12 mouse cellular contexts compared by ENCODE assay signal in genomic region chr17:26918343-26918742, GRCm38 (mm10). TPM values are rescaled to one million over a fixed set of nuclear protein-coding genes. Genes with fewer than 3 reads are reported as not detected.
DNase-seq lines count a peak whose midpoint lies in the region; ATAC-seq and TF ChIP-seq lines count a peak whose summit lies in the region.
"Had no signal": no experiment of that assay in that cellular context is flagged by ENCODE, and none has a peak within 500 bp of the region (broad histone marks: within the 10 kb centered on the region; RNA-seq: fewer than 3 reads in every experiment).

No protein-coding gene starts in this region.

- peak overlapping the region; percentile 65 for H3K4me2 ChIP-seq in lung, embryonic 15.5 days
- H3K4me2 ChIP-seq in lung, postnatal 0 days (replicated peaks; ENCODE audit: low read depth, low read length), result no peak overlapping the region
- peak overlapping the region; percentile 70 for H3K4me2 ChIP-seq in embryonic facial prominence, embryonic 13.5 days
- peak overlapping the region; percentile 23; the same call in 1 of the 2 replicates for H3K4me2 ChIP-seq in hindbrain, embryonic 16.5 days (ENCODE audit: low read length)
- peak overlapping the region; percentile 77 for H3K4me2 ChIP-seq in myocyte (ENCODE audit: low read depth)

- TF ChIP-seq POLR2A in myocyte (IDR thresholded peaks at IDR 0.05; ENCODE audit: insufficient read length, low read depth), result no peak

- H3K9ac ChIP-seq in lung, embryonic 15.5 days, result peak overlapping the region; percentile 38
- H3K9ac ChIP-seq in lung, postnatal 0 days (replicated peaks; ENCODE audit: low read depth), result no peak overlapping the region
- H3K9ac ChIP-seq in embryonic facial prominence, embryonic 13.5 days, result peak overlapping the region; percentile 61; the same call in 1 of the 2 replicates
- H3K9ac ChIP-seq in hindbrain, embryonic 16.5 days (ENCODE audit: low read depth, low read length), result no peak overlapping the region

- H3K4me1 ChIP-seq in lung, embryonic 15.5 days, result peaks cover 8% of the 10 kb centered on the region; the same call in 1 of the 2 replicates
- H3K4me1 ChIP-seq in lung, postnatal 0 days (ENCODE audit: insufficient read depth, low read depth, low read length), result no peaks in the 10 kb centered on the region
- peaks cover 7% of the 10 kb centered on the region for H3K4me1 ChIP-seq in embryonic facial prominence, embryonic 13.5 days
- peaks cover 3% of the 10 kb centered on the region; the same call in 1 of the 2 replicates for H3K4me1 ChIP-seq in hindbrain, embryonic 16.5 days (ENCODE audit: control insufficient read depth, insufficient read depth, low read depth, low read length)

- H3K27me3 ChIP-seq in lung, embryonic 15.5 days, result no peaks in the 10 kb centered on the region
- no peaks in the 10 kb centered on the region for H3K27me3 ChIP-seq in lung, postnatal 0 days (replicated peaks; ENCODE audit: insufficient read depth, low read length)
- no peaks in the 10 kb centered on the region for H3K27me3 ChIP-seq in embryonic facial prominence, embryonic 13.5 days
- H3K27me3 ChIP-seq in hindbrain, embryonic 16.5 days (replicated peaks; ENCODE audit: control insufficient read depth, insufficient read depth, low read length), result no peaks in the 10 kb centered on the region
- no peaks in the 10 kb centered on the region for H3K27me3 ChIP-seq in myocyte (ENCODE audit: control insufficient read depth, insufficient read depth, insufficient read length)

- peak overlapping the region; percentile 81 for H3K4me3 ChIP-seq in lung, embryonic 15.5 days
- H3K4me3 ChIP-seq in lung, postnatal 0 days (ENCODE audit: low read depth, low read length), result no peak overlapping the region
- peak overlapping the region; percentile 66 for H3K4me3 ChIP-seq in embryonic facial prominence, embryonic 13.5 days
- H3K4me3 ChIP-seq in hindbrain, embryonic 16.5 days (ENCODE audit: low read length), result no peak overlapping the region
- peak overlapping the region; percentile 52 for H3K4me3 ChIP-seq in myocyte
- H3K4me3 ChIP-seq: heart, adult 2 months had no signal

- H3K27ac ChIP-seq in lung, embryonic 15.5 days, result no peak overlapping the region
- H3K27ac ChIP-seq in lung, postnatal 0 days (ENCODE audit: low read length), result no peak overlapping the region
- no peak overlapping the region for H3K27ac ChIP-seq in embryonic facial prominence, embryonic 13.5 days
- H3K27ac ChIP-seq in hindbrain, embryonic 16.5 days (ENCODE audit: low read depth, low read length), result no peak overlapping the region
- H3K27ac ChIP-seq: heart, adult 2 months had no signal

- WGBS in lung, embryonic 15.5 days, result 71% methylated on average over 2 of the region's 2 CpGs
- 67% methylated on average over 2 of the region's 2 CpGs for WGBS in lung, postnatal 0 days
- WGBS in embryonic facial prominence, embryonic 13.5 days, result 74% methylated on average over 2 of the region's 2 CpGs
- WGBS in hindbrain, embryonic 16.5 days, result 88% methylated on average over 2 of the region's 2 CpGs

- no peak for TF ChIP-seq CTCF in lung, postnatal 0 days (IDR thresholded peaks at IDR 0.05)

- TF ChIP-seq EP300 in lung, postnatal 0 days (IDR thresholded peaks at IDR 0.05), result no peak

- no peak overlapping the region for H3ac ChIP-seq in myocyte (ENCODE audit: control insufficient read depth, insufficient read length)

- DNase-seq in lung, postnatal 0 days (ENCODE audit: low spot score), result no peak
- no peak for DNase-seq in left cerebral cortex, adult 9 months (ENCODE audit: low spot score in 2 of 2)
- DNase-seq in adrenal gland, adult (ENCODE audit: inconsistent age in 2 of 2, low spot score in 1 of 2), result no peak
- DNase-seq in ovary, adult 18-20 months (ENCODE audit: low spot score), result no peak
- DNase-seq: cerebellum, postnatal 10 days; heart, adult 2 months; left cerebral cortex, postnatal 4 days; thymus, postnatal 25 days had no signal

- H3K79me2 ChIP-seq in myocyte (ENCODE audit: control insufficient read depth, insufficient read depth), result peaks cover 30% of the 10 kb centered on the region

- no peaks in the 10 kb centered on the region for H3K9me3 ChIP-seq in lung, embryonic 15.5 days
- H3K9me3 ChIP-seq in lung, postnatal 0 days (ENCODE audit: low read length), result no peaks in the 10 kb centered on the region
- H3K9me3 ChIP-seq in embryonic facial prominence, embryonic 13.5 days, result no peaks in the 10 kb centered on the region
- no peaks in the 10 kb centered on the region for H3K9me3 ChIP-seq in hindbrain, embryonic 16.5 days (ENCODE audit: control insufficient read depth, low read length)

- no peak for ATAC-seq in lung, embryonic 15.5 days (ENCODE audit: borderline replicate concordance, extremely low read depth, low FRiP score, low TSS enrichment)
- ATAC-seq in lung, postnatal 0 days, result no peak
- ATAC-seq in embryonic facial prominence, embryonic 13.5 days (ENCODE audit: insufficient number of reproducible peaks, insufficient read depth, low FRiP score, low TSS enrichment, low read depth), result no peak
- ATAC-seq in hindbrain, embryonic 16.5 days, result no peak

- H3K36me3 ChIP-seq in lung, embryonic 15.5 days, result peaks cover 9% of the 10 kb centered on the region
- no peaks in the 10 kb centered on the region for H3K36me3 ChIP-seq in lung, postnatal 0 days (ENCODE audit: insufficient read depth, low read length)
- H3K36me3 ChIP-seq in embryonic facial prominence, embryonic 13.5 days, result peaks cover 13% of the 10 kb centered on the region
- no peaks in the 10 kb centered on the region for H3K36me3 ChIP-seq in hindbrain, embryonic 16.5 days (ENCODE audit: control insufficient read depth, insufficient read depth, low read length)
- no peaks in the 10 kb centered on the region for H3K36me3 ChIP-seq in myocyte (ENCODE audit: control insufficient read depth, insufficient read depth)

TF ChIP-seq in myocyte, 11 proteins besides CTCF, POLR2A, EP300 and RAD21:
- no peak for TF ChIP-seq SRF (IDR thresholded peaks at IDR 0.05; ENCODE audit: control insufficient read depth, insufficient read length, low read depth)
TF ChIP-seq in myocyte: peak in this region for 0.

RNA-seq across cellular contexts. Expression of gene Kifc5b, which starts 1.5 kb away (rescaled TPM):
- 8.0 and 9.8 TPM in 2 replicates for polyA plus RNA-seq in lung, embryonic 15.5 days (2015; fragmentation: Nextera tagmentation; extraction: Ambion mirVana)
- polyA plus RNA-seq in lung, postnatal 0 days (2015; fragmentation: Nextera tagmentation; extraction: Ambion mirVana), result 0.35 and 0.44 TPM in 2 replicates
- 8.9 and 10.2 TPM in 2 replicates for polyA plus RNA-seq in embryonic facial prominence, embryonic 13.5 days (2015; fragmentation: Nextera tagmentation; extraction: Ambion mirVana)
- 2.6 and 3.6 TPM in 2 replicates for polyA plus RNA-seq in hindbrain, embryonic 16.5 days (2015; fragmentation: Nextera tagmentation; extraction: Ambion mirVana)
- polyA plus RNA-seq in myocyte (2012; fragmentation: generic; extraction: Trizol), result 15.4 TPM

RNA-seq across cellular contexts. Expression of gene Phf1, which starts 14.5 kb away (rescaled TPM):
- polyA plus RNA-seq in lung, embryonic 15.5 days (2015; fragmentation: Nextera tagmentation; extraction: Ambion mirVana), result 7.6 and 8.7 TPM in 2 replicates
- polyA plus RNA-seq in lung, postnatal 0 days (2015; fragmentation: Nextera tagmentation; extraction: Ambion mirVana), result 15.2 and 16.2 TPM in 2 replicates
- polyA plus RNA-seq in embryonic facial prominence, embryonic 13.5 days (2015; fragmentation: Nextera tagmentation; extraction: Ambion mirVana), result 12.7 and 15.4 TPM in 2 replicates
- 30.3 and 31.7 TPM in 2 replicates for polyA plus RNA-seq in hindbrain, embryonic 16.5 days (2015; fragmentation: Nextera tagmentation; extraction: Ambion mirVana)
- polyA plus RNA-seq in myocyte (2012; fragmentation: generic; extraction: Trizol), result 9.6 TPM

RNA-seq across cellular contexts. Expression of gene Cuta, which starts 21.0 kb away (rescaled TPM):
- 182 and 184 TPM in 2 replicates for polyA plus RNA-seq in lung, embryonic 15.5 days (2015; fragmentation: Nextera tagmentation; extraction: Ambion mirVana)
- polyA plus RNA-seq in lung, postnatal 0 days (2015; fragmentation: Nextera tagmentation; extraction: Ambion mirVana), result 179 and 180 TPM in 2 replicates
- 162 and 180 TPM in 2 replicates for polyA plus RNA-seq in embryonic facial prominence, embryonic 13.5 days (2015; fragmentation: Nextera tagmentation; extraction: Ambion mirVana)
- polyA plus RNA-seq in hindbrain, embryonic 16.5 days (2015; fragmentation: Nextera tagmentation; extraction: Ambion mirVana), result 140 and 150 TPM in 2 replicates
- 169 TPM for polyA plus RNA-seq in myocyte (2012; fragmentation: generic; extraction: Trizol)

RNA-seq across cellular contexts. Expression of gene Syngap1, which starts 22.7 kb away (rescaled TPM):
- 1.5 and 2.1 TPM in 2 replicates for polyA plus RNA-seq in lung, embryonic 15.5 days (2015; fragmentation: Nextera tagmentation; extraction: Ambion mirVana)
- 1.0 and 1.4 TPM in 2 replicates for polyA plus RNA-seq in lung, postnatal 0 days (2015; fragmentation: Nextera tagmentation; extraction: Ambion mirVana)
- polyA plus RNA-seq in embryonic facial prominence, embryonic 13.5 days (2015; fragmentation: Nextera tagmentation; extraction: Ambion mirVana), result 3.4 and 3.7 TPM in 2 replicates
- polyA plus RNA-seq in hindbrain, embryonic 16.5 days (2015; fragmentation: Nextera tagmentation; extraction: Ambion mirVana), result 2.5 and 4.9 TPM in 2 replicates
- polyA plus RNA-seq in myocyte (2012; fragmentation: generic; extraction: Trizol), result 5.2 TPM

RNA-seq across cellular contexts. Expression of gene Zbtb9, which starts 54.6 kb away (rescaled TPM):
- 16.3 and 16.9 TPM in 2 replicates for polyA plus RNA-seq in lung, embryonic 15.5 days (2015; fragmentation: Nextera tagmentation; extraction: Ambion mirVana)
- polyA plus RNA-seq in lung, postnatal 0 days (2015; fragmentation: Nextera tagmentation; extraction: Ambion mirVana), result 9.3 and 9.9 TPM in 2 replicates
- polyA plus RNA-seq in embryonic facial prominence, embryonic 13.5 days (2015; fragmentation: Nextera tagmentation; extraction: Ambion mirVana), result 16.0 and 16.1 TPM in 2 replicates
- 13.0 and 15.6 TPM in 2 replicates for polyA plus RNA-seq in hindbrain, embryonic 16.5 days (2015; fragmentation: Nextera tagmentation; extraction: Ambion mirVana)
- 8.8 TPM for polyA plus RNA-seq in myocyte (2012; fragmentation: generic; extraction: Trizol)

Comparison
In these comparisons a context has a peak if more than half of its experiments do, and no peak if none do; other contexts are left out.
1. H3K4me3 ChIP-seq: peak in lung, embryonic 15.5 days (single experiment), embryonic facial prominence, embryonic 13.5 days (single experiment) and myocyte (single experiment); none in lung, postnatal 0 days (single experiment) and hindbrain, embryonic 16.5 days (single experiment).
2. H3K9ac ChIP-seq: peak in lung, embryonic 15.5 days (single experiment) and embryonic facial prominence, embryonic 13.5 days (single experiment); none in lung, postnatal 0 days (single experiment) and hindbrain, embryonic 16.5 days (single experiment).